Mouse (Mus musculus) C2C12 (cell line): ENCODE results near the gene Olfm3.

Source experiments
- CTCF ChIP-seq: IDR thresholded peaks from one replicate; pipeline ENCODE4 v1.5.1; 2011; ENCODE audit not compliant: control insufficient read depth, insufficient read depth, insufficient read length
- MYOD1 ChIP-seq: IDR thresholded peaks from one replicate; pipeline ENCODE4 v1.6.1; 2011; ENCODE audit warnings: low read depth; ENCODE audit not compliant: control insufficient read depth, insufficient read length
- MYOG ChIP-seq: IDR thresholded peaks from one replicate; pipeline ENCODE4 v1.6.1; 2011; ENCODE audit not compliant: control insufficient read depth, insufficient read length; ENCODE audit errors: extremely low read depth
- USF1 ChIP-seq: IDR thresholded peaks from one replicate; pipeline ENCODE4 v1.6.1; 2011; ENCODE audit warnings: low read depth, mild to moderate bottlenecking, control low read depth, moderate library complexity

- TF ChIP-seq CTCF (no peak), MYOG (no peak), USF1 (no peak), MYOD1 (no peak)
These were observed 67.3 kb downstream of the Olfm3 start for GRCm38 (mm10) chr3:114971183-114971582.
